In the genomic region with DNA sequence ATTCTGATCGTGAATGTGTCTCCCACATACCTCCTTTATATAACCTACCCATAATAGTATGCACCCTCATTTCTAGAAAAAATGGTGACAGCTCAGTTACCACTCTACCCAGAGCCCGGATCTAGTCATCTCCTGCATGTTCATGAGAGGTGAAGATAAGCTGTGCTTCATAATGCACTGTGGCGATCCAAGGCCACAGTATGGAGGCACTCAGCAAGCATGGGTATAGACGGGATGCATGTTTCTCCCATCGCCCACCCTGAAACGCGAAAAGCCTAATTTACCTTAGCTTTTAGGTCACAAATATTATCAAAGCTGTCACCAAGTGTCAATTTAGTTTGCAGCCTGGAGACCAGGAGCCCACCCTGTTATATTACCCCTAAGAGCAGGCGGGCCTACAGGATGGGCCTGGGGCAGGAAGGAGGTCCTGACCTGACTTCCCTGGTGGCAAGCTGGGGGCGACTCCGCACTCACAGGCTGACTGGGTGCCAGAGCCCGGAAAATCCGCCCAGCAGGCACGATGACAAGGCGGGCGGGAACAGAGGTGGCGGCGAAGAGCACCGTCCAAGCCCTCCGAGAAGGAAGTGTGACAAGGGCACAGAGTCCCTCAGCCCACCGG, we compare ENCODE assay signal across 8 mouse cellular contexts. TPM values are rescaled to one million over a fixed set of nuclear protein-coding genes. Genes with fewer than 3 reads are reported as not detected.
DNase-seq lines count a peak whose midpoint lies in the region; ATAC-seq lines count a peak whose summit lies in the region.

No protein-coding gene starts in this region.

- no peaks in the 10 kb centered on the region for H3K9me3 ChIP-seq in kidney, embryonic 15.5 days (replicated peaks)
- no peaks in the 10 kb centered on the region for H3K9me3 ChIP-seq in embryonic facial prominence, embryonic 14.5 days (ENCODE audit: control insufficient read depth, low read length)
- H3K9me3 ChIP-seq in intestine, embryonic 15.5 days = no peaks in the 10 kb centered on the region

- peak overlapping the region; percentile 85 for H3K4me3 ChIP-seq in kidney, embryonic 15.5 days (replicated peaks)
- peak overlapping the region; percentile 94 for H3K4me3 ChIP-seq in embryonic facial prominence, embryonic 14.5 days (ENCODE audit: low read depth, low read length)
- H3K4me3 ChIP-seq in intestine, embryonic 15.5 days (replicated peaks) = peak overlapping the region; percentile 96

- H3K9ac ChIP-seq in kidney, embryonic 15.5 days = peak overlapping the region; percentile 98
- H3K9ac ChIP-seq in embryonic facial prominence, embryonic 14.5 days (ENCODE audit: low read depth, low read length) = peak overlapping the region; percentile 97
- peak overlapping the region; percentile 94 for H3K9ac ChIP-seq in intestine, embryonic 15.5 days

- no peaks in the 10 kb centered on the region for H3K27me3 ChIP-seq in kidney, embryonic 15.5 days
- no peaks in the 10 kb centered on the region for H3K27me3 ChIP-seq in embryonic facial prominence, embryonic 14.5 days (replicated peaks; ENCODE audit: control insufficient read depth, insufficient read depth, low read length)
- H3K27me3 ChIP-seq in intestine, embryonic 15.5 days (replicated peaks) = no peaks in the 10 kb centered on the region

- H3K36me3 ChIP-seq in kidney, embryonic 15.5 days = no peaks in the 10 kb centered on the region
- H3K36me3 ChIP-seq in embryonic facial prominence, embryonic 14.5 days (ENCODE audit: control insufficient read depth, insufficient read depth, low read length) = no peaks in the 10 kb centered on the region
- no peaks in the 10 kb centered on the region for H3K36me3 ChIP-seq in intestine, embryonic 15.5 days

- peak overlapping the region; percentile 84 for H3K4me2 ChIP-seq in kidney, embryonic 15.5 days
- H3K4me2 ChIP-seq in embryonic facial prominence, embryonic 14.5 days (ENCODE audit: low read depth, low read length) = peak overlapping the region; percentile 65
- H3K4me2 ChIP-seq in intestine, embryonic 15.5 days (replicated peaks) = peak overlapping the region; percentile 87

- H3K27ac ChIP-seq in kidney, embryonic 15.5 days = peak overlapping the region; percentile 93
- peak overlapping the region; percentile 86 for H3K27ac ChIP-seq in embryonic facial prominence, embryonic 14.5 days (replicated peaks; ENCODE audit: low read depth, low read length)
- H3K27ac ChIP-seq in intestine, embryonic 15.5 days = peak overlapping the region; percentile 85

- no peak for DNase-seq in kidney, postnatal 14 days
- peak; percentile 61 for DNase-seq in MN1 (ENCODE audit: low spot score)
- DNase-seq in embryonic facial prominence, embryonic 14.5 days (ENCODE audit: low spot score) = no peak
- DNase-seq in telencephalon, adult 2 months (ENCODE audit: low read depth, low spot score) = peak; percentile 50
- no peak for DNase-seq in kidney, adult 9 months

- H3K4me1 ChIP-seq in kidney, embryonic 15.5 days = peaks cover 12% of the 10 kb centered on the region
- no peaks in the 10 kb centered on the region; the same call in none of the 2 replicates for H3K4me1 ChIP-seq in embryonic facial prominence, embryonic 14.5 days (ENCODE audit: control insufficient read depth, insufficient read depth, low read length)
- no peaks in the 10 kb centered on the region; the same call in 1 of the 2 replicates for H3K4me1 ChIP-seq in intestine, embryonic 15.5 days (replicated peaks)

- WGBS in kidney, embryonic 15.5 days = under 1% methylated on average over 20 of the region's 20 CpGs
- 2% methylated on average over 19 of the region's 20 CpGs for WGBS in embryonic facial prominence, embryonic 14.5 days
- WGBS in intestine, embryonic 15.5 days = 1% methylated on average over 20 of the region's 20 CpGs

- peak; percentile 77 for ATAC-seq in kidney, embryonic 15.5 days (replicated peaks; ENCODE audit: low FRiP score)
- ATAC-seq in embryonic facial prominence, embryonic 14.5 days (ENCODE audit: low read depth) = peak; percentile 56
- peak; percentile 84 for ATAC-seq in intestine, embryonic 15.5 days
- peak; percentile 69 for ATAC-seq in megakaryocyte, adult 5-6 weeks (ENCODE audit: poor library complexity, severe bottlenecking)

RNA-seq across cellular contexts. Expression of gene Cep83, which starts 0.5 kb away (rescaled TPM):
- polyA plus RNA-seq in kidney, embryonic 15.5 days (2015; fragmentation: Nextera tagmentation; extraction: Ambion mirVana) = 15.5 and 18.5 TPM in 2 replicates
- 20.3 and 22.5 TPM in 2 replicates for polyA plus RNA-seq in embryonic facial prominence, embryonic 14.5 days (2014; fragmentation: Nextera tagmentation; extraction: Ambion mirVana)
- 13.6 and 15.6 TPM in 2 replicates for polyA plus RNA-seq in intestine, embryonic 15.5 days (2015; fragmentation: Nextera tagmentation; extraction: Ambion mirVana)
- total RNA-seq in megakaryocyte, adult 5-6 weeks (2015) = 45.5 and 46.0 TPM in 2 replicates
- 52.5 and 62.5 TPM in 2 replicates for total RNA-seq in megakaryocyte, adult 5-6 weeks (2017)

Comparison
In these comparisons a context has a peak if more than half of its experiments do, and no peak if none do; other contexts are left out.
1. DNase-seq: peak in MN1 (single experiment) and telencephalon, adult 2 months (single experiment); none in kidney, postnatal 14 days (single experiment), embryonic facial prominence, embryonic 14.5 days (single experiment) and kidney, adult 9 months (single experiment).
2. Peak in every context shown above with its lines, with median percentiles within 50 percentile points of each other: ATAC-seq, H3K27ac ChIP-seq, H3K4me2 ChIP-seq, H3K4me3 ChIP-seq and H3K9ac ChIP-seq.